11 mouse cellular contexts compared by ENCODE assay signal in the genomic region with DNA sequence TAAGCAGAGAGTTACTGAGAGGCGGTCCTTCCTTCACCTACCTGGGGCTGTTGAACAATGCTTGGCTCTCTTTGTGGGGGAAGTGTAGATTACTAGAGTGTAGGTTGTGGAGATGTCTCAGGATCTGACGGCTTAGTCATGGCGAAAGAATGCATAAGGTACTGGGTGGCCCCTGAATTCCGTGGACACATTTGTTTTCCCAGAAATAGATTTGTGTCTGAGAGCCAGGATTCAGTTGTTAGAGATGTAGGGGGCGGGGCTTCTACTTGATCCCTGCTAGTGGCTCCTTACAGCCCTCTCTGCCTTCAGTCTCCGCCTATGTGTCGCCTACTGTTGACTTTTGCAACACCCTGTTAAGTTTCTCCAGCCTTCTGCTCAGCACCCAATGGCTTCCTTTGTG. TPM values are rescaled to one million over a fixed set of nuclear protein-coding genes. Genes with fewer than 3 reads are reported as not detected.
DNase-seq lines count a peak whose midpoint lies in the region; ATAC-seq lines count a peak whose summit lies in the region.
"Had no signal": no experiment of that assay in that cellular context is flagged by ENCODE, and none has a peak within 500 bp of the region (broad histone marks: within the 10 kb centered on the region; RNA-seq: fewer than 3 reads in every experiment).

No protein-coding gene starts in this region.

- no peaks in the 10 kb centered on the region for H3K27me3 ChIP-seq in heart, embryonic 14.5 days (ENCODE audit: control insufficient read depth, insufficient read depth, low read length)
- no peaks in the 10 kb centered on the region for H3K27me3 ChIP-seq in stomach, embryonic 15.5 days (replicated peaks)

- no peaks in the 10 kb centered on the region for H3K9me3 ChIP-seq in heart, embryonic 14.5 days (ENCODE audit: control insufficient read depth, low read length)
- no peaks in the 10 kb centered on the region for H3K9me3 ChIP-seq in stomach, embryonic 15.5 days

- peaks cover 45 to 80% of the 10 kb centered on the region in 2 experiments for H3K4me1 ChIP-seq in heart, embryonic 14.5 days (ENCODE audit: control insufficient read depth in 2 of 2, insufficient read depth in 2 of 2, low read length in 2 of 2)
- peaks cover 49% of the 10 kb centered on the region for H3K4me1 ChIP-seq in stomach, embryonic 15.5 days

- H3K36me3 ChIP-seq in heart, embryonic 14.5 days (ENCODE audit: control insufficient read depth, insufficient read depth, low read length) = peaks cover 10% of the 10 kb centered on the region; the same call in 1 of the 2 replicates
- H3K36me3 ChIP-seq in stomach, embryonic 15.5 days = peaks cover 3% of the 10 kb centered on the region

- H3K4me2 ChIP-seq in heart, embryonic 14.5 days (ENCODE audit: low read length) = peak overlapping the region; percentile 38
- H3K4me2 ChIP-seq in stomach, embryonic 15.5 days = no peak overlapping the region

- ATAC-seq in heart, embryonic 14.5 days (ENCODE audit: insufficient number of reproducible peaks, insufficient read depth, low FRiP score, low read depth) = peak; percentile 40
- ATAC-seq in stomach, embryonic 15.5 days (ENCODE audit: insufficient read depth, low FRiP score, low read depth) = peak; percentile 75

- H3K9ac ChIP-seq in heart, embryonic 14.5 days (ENCODE audit: low read length) = no peak overlapping the region; the same call in 1 of the 2 replicates
- H3K9ac ChIP-seq in stomach, embryonic 15.5 days = no peak overlapping the region

- H3K4me3 ChIP-seq in heart, embryonic 14.5 days (ENCODE audit: control insufficient read depth in 1 of 2, insufficient read depth in 1 of 2, low read depth in 1 of 2, low read length in 2 of 2) = no peak overlapping the region
- H3K4me3 ChIP-seq in stomach, embryonic 15.5 days (replicated peaks) = no peak overlapping the region
- H3K4me3 ChIP-seq: heart, adult 2 months had no signal

- WGBS in heart, embryonic 14.5 days = 36% methylated on average over 7 of the region's 7 CpGs
- 48% methylated on average over 7 of the region's 7 CpGs for WGBS in stomach, embryonic 15.5 days

- H3K27ac ChIP-seq in heart, embryonic 14.5 days (replicated peaks in 1 of 2; ENCODE audit: control insufficient read depth in 1 of 2, insufficient read depth in 1 of 2, low read depth in 2 of 2, low read length in 2 of 2) = peak overlapping the region; percentile 65 to 73
- peak overlapping the region; percentile 37; the same call in 1 of the 2 replicates for H3K27ac ChIP-seq in stomach, embryonic 15.5 days
- H3K27ac ChIP-seq: heart, adult 2 months had no signal

- peak; percentile 38 for DNase-seq in kidney, postnatal 10 days
- no peak for DNase-seq in kidney, postnatal 14 days
- DNase-seq in kidney, postnatal 4 days = peak; percentile 40 to 52
- DNase-seq in urinary bladder, postnatal 14 days (ENCODE audit: low spot score) = no peak
- DNase-seq in cerebellum, adult 9-11 months = no peak
- DNase-seq: cerebellum, postnatal 14 days; left cerebral cortex, postnatal 4 days; thymus, postnatal 36 days had no signal

RNA-seq across cellular contexts. Expression of gene Tcf7l2, which starts 12.7 kb away (rescaled TPM):
- 56.7 and 58.0 TPM in 2 replicates for polyA plus RNA-seq in heart, embryonic 14.5 days (2014; fragmentation: Nextera tagmentation; extraction: Ambion mirVana)
- polyA plus RNA-seq in stomach, embryonic 15.5 days (2015; fragmentation: Nextera tagmentation; extraction: Ambion mirVana) = 85.2 and 89.4 TPM in 2 replicates

Comparison
In these comparisons a context has a peak if more than half of its experiments do, and no peak if none do; other contexts are left out.
1. DNase-seq: peak in kidney, postnatal 10 days (single experiment) and kidney, postnatal 4 days (2 of 2); none in kidney, postnatal 14 days (single experiment), urinary bladder, postnatal 14 days (single experiment) and cerebellum, adult 9-11 months (single experiment).